Mouse (Mus musculus): ENCODE results near the gene Dcaf4.

DNA sequence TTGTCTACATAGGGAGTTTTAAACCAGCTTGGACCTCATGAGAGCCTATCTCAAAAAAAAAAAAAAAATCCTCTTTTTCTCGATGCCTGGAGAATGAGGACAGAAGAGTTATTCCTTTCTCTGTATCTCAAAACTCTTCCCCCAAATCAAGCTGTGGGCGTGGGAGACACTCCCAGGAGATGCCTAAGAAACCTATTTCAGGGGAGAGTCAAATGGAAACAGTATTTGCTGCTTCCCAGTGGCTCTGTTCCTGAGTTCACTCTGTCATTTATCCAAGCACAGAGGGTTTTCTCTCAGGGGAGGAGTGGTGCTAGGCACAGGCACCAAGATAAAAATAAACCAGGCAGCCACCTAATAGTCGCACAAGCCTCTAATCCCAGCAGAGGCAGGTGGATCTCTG, 27.5 kb upstream of the Dcaf4 start:
- no peak for TF ChIP-seq CTCF (IDR thresholded peaks at IDR 0.05; ENCODE audit: borderline replicate concordance, extremely low read depth, insufficient read depth, insufficient read length)
- no peak for TF ChIP-seq POLR2A (IDR thresholded peaks at IDR 0.05; ENCODE audit: borderline replicate concordance, extremely low read depth, insufficient read depth, insufficient read length, poor library complexity, severe bottlenecking)

All from brain, embryonic 14.5 days (tissue).